Mouse (Mus musculus) erythroblast, embryonic 14.5 days (primary cell): ENCODE measurements at regions not wholly inside any gene's neighbourhood (a gene's known extent, or its start where the extent isn't known, plus 50 kb on each side); places are given as distances from the start of the nearest gene placed in this dataset.

Experiments used
- H3K27me3 ChIP-seq: 2 replicates; pipeline ENCODE4 v1.6.1; 2012; ENCODE audit warnings: inconsistent platforms; ENCODE audit not compliant: control insufficient read depth
- H3K36me3 ChIP-seq: 2 replicates; pipeline ENCODE4 v1.6.1; 2012; ENCODE audit warnings: mild to moderate bottlenecking, inconsistent platforms; ENCODE audit not compliant: control insufficient read depth
- H3K4me1 ChIP-seq: 2 replicates; pipeline ENCODE4 v1.6.1; 2012; ENCODE audit warnings: inconsistent platforms; ENCODE audit not compliant: control insufficient read depth
- H3K4me3 ChIP-seq: replicated peaks from 2 replicates; pipeline ENCODE3; 2012; ENCODE audit warnings: moderate library complexity, mild to moderate bottlenecking, inconsistent platforms
- H3K9me3 ChIP-seq: 2 replicates; pipeline ENCODE4 v1.6.1; 2012; ENCODE audit warnings: low read length, inconsistent platforms, mixed read lengths; ENCODE audit not compliant: control insufficient read depth
- GATA1 ChIP-seq: IDR thresholded peaks from 2 replicates; pipeline ENCODE4 v1.6.1; 2012; ENCODE audit warnings: low read length, inconsistent platforms, mixed read lengths
- TAL1 ChIP-seq: IDR thresholded peaks from 3 replicates; pipeline ENCODE4 v1.6.1; 2012; ENCODE audit warnings: low read length, inconsistent platforms, mixed read lengths

DNA sequence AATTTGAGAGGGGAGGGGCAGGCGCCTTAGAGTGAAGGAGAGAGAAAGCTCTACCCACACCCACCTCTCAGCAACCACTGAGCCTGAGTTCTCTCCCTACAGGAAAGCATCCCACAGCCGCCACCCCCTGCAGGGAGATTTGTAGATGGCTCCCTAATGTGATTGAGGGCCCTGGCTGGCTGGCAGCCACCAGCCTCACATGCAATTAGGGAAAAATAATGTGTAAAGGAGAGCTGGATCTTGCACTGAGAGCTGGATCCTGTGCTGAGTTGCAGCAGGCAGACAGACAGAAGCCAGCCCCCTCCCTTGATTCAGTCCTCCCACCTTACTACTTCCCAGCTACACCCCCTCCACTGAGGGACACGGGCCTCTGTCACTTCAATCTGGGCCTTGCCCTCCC lies 260.2 kb downstream of the Bcor start:
- H3K4me3 ChIP-seq: no peak overlapping the region
- no peaks in the 10 kb centered on the region for H3K9me3 ChIP-seq
- H3K27me3 ChIP-seq: no peaks in the 10 kb centered on the region
- H3K4me1 ChIP-seq: no peaks in the 10 kb centered on the region
- no peak for TF ChIP-seq GATA1
- TF ChIP-seq TAL1: no peak
- H3K36me3 ChIP-seq: no peaks in the 10 kb centered on the region

DNA sequence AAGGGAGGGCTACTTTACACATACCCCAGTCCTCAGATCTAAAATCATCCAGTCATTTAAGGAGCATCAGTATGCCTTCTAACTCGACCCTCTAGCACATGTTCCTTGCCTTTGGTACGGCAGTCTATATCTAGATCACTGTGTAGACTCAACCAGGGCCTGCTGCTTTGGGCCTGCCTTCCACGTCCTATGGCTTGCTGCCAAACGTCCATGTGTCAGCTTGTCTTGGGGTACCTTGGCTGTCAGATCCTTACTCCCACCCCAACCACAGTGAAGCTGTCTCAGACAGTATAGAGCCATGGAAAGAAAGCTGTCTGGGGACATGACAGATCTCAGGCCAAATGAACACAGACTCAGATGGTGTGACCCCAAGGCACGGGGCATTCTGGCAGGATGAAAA lies 258.4 kb downstream of the Bcor start:
- H3K27me3 ChIP-seq: no peaks in the 10 kb centered on the region
- H3K4me3 ChIP-seq: no peak overlapping the region
- H3K4me1 ChIP-seq: no peaks in the 10 kb centered on the region
- H3K9me3 ChIP-seq: no peaks in the 10 kb centered on the region
- TF ChIP-seq GATA1: no peak
- no peak for TF ChIP-seq TAL1
- H3K36me3 ChIP-seq: no peaks in the 10 kb centered on the region

DNA sequence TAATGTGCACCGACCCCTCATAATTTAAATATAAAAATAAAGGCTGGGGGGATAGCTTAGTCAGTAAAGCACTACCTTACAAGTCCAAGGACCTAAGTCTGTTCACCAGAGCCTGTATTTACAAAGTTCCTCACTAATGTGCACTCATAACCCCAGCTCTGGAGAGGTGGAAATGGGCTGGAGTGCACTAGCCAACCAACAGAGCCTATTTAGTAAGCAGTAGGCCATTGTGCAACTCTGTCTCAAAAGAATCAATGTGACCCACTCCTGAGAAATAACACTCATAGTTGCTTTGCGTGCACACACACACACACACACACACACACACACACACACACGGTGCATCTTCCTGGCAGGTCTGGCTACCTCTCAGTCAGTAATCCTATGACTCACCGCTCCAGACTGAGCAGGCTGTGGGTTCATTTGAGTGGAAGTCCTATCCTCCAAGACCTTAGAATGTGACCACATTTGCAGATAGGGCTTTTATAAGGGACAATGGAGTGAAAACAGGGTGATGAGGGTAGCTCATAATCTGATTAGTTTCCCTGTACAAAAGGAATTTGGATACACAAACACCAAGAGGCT lies 256.9 kb downstream of the Bcor start:
- no peak overlapping the region for H3K4me3 ChIP-seq
- H3K27me3 ChIP-seq: no peaks in the 10 kb centered on the region
- no peaks in the 10 kb centered on the region for H3K4me1 ChIP-seq
- no peaks in the 10 kb centered on the region for H3K9me3 ChIP-seq
- H3K36me3 ChIP-seq: no peaks in the 10 kb centered on the region
- TF ChIP-seq GATA1 (no peak), TAL1 (no peak)

DNA sequence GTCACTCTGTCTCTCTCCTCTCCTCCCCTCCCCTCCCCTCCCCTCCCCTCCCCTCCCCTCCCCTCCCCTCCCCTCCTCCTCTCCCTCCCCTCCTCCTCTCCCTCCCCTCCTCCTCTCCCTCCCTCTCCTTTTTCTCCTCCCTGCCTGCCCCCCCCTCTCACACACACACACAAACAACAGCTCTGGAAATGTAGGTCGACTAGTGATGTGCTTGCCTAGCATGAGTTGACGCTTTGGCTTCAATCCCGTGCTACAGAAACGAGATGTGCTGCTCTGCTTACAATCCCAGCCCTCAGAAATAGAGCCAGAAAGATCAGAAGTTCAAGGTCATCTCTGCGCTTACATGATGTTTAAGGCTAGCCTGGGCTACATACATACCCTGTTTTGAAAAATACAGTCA lies 254.9 kb downstream of the Bcor start:
- Histone ChIP-seq H3K4me3 (no peak overlapping the region), H3K36me3 (no peaks in the 10 kb centered on the region), H3K9me3 (no peaks in the 10 kb centered on the region), H3K27me3 (no peaks in the 10 kb centered on the region), H3K4me1 (no peaks in the 10 kb centered on the region)
- TF ChIP-seq TAL1 (no peak), GATA1 (no peak)

DNA sequence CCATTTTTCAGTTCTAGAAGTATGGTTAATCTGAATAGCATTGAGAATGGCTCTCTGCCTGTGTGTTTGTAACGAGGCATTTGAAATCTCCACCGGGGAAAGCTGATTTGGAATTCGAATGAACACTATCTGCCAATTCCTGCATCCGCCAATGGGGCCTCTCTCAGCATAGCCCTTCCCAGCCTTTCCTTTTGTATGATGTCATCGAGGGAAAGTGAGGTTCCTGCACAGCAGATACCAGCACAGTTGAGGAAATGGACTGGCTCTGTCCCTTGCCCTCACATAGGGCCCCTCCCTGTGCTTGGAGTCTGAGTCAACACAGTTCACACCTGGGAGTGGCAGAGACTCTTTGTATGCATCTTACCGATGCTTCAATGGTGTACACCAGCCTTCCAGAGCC lies 253.0 kb downstream of the Bcor start:
- Histone ChIP-seq H3K4me1 (no peaks in the 10 kb centered on the region), H3K36me3 (no peaks in the 10 kb centered on the region), H3K4me3 (no peak overlapping the region), H3K9me3 (no peaks in the 10 kb centered on the region), H3K27me3 (no peaks in the 10 kb centered on the region)
- TF ChIP-seq TAL1: no peak
- no peak for TF ChIP-seq GATA1

DNA sequence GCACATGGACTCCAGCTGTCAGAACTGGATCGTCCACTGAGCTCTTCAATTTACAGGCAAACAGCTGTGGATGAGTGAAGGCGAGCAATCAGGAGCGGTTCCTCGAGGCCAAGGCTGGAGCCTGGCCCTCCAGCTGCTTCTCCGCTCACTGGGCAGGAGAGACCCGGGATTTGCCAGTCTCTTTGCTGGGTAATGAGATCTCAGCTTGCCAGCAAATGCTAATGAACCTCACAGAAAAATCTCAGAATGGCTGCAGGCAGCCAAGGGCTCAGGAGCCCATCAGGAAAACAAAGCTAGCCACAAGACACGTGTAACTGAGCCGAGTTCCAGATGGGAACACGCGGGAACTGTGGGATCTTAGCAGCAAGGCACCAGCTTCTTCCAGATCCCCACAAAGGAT lies 244.2 kb downstream of the Bcor start:
- Histone ChIP-seq H3K4me1 (peaks cover 4% of the 10 kb centered on the region), H3K9me3 (no peaks in the 10 kb centered on the region), H3K36me3 (no peaks in the 10 kb centered on the region), H3K4me3 (no peak overlapping the region), H3K27me3 (no peaks in the 10 kb centered on the region)
- TF ChIP-seq TAL1 (no peak), GATA1 (no peak)

DNA sequence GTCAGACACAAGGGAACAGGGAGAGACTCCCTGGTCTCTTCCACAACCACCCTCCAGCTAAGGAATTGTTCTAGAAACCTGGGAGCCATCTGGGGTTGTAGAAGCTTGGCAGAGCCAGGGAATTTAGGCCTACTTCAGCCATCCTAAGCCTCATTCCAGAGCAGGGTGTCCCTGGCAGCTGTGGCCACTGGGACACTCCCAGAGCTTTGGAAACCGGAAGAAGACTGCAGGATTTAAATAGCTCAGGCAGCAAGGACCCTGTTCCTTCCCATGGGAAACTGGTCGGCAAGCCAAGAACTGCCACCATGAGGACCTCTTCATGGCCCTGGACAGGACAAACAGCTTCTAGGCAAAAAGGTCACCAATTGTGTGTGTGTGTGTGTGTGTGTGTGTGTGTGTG lies 239.9 kb downstream of the Bcor start:
- Histone ChIP-seq H3K4me1 (peaks cover 4% of the 10 kb centered on the region), H3K4me3 (no peak overlapping the region), H3K9me3 (no peaks in the 10 kb centered on the region), H3K27me3 (no peaks in the 10 kb centered on the region), H3K36me3 (no peaks in the 10 kb centered on the region)
- TF ChIP-seq TAL1 (no peak), GATA1 (no peak)

DNA sequence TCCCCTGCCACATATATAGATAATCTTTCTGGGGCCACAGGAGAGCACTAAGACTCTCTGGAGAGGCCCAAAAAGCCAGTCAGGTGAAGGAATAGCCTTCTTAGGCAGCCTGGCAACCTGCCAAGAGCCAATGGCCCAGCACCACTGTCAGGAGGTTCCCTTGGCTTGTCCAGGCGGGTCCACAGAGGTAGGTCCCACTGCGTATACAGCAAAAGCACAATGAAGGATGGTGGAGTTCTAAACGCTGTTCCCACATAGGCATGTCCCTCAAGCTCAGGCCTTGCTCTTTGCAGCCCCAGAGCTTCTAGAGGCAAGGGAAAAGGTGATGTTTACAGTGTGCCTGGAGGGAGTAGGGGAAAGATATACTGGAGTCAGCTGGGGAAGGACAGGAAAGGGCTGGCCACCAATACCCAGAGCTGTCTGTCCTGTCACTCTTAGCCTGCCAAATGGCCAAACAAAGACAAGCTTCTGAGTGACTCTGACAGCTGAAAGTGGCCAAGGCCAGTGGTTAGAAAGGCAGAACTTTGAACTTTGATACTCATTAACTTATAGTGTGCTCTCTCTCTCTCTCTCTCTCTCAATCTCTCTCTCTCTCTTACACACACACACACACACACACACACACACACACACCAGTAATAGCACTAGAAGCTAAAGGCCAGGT lies 235.4 kb downstream of the Bcor start:
- TF ChIP-seq TAL1 (no peak), GATA1 (no peak)
- H3K9me3 ChIP-seq: no peaks in the 10 kb centered on the region
- H3K27me3 ChIP-seq: no peaks in the 10 kb centered on the region
- H3K36me3 ChIP-seq: no peaks in the 10 kb centered on the region
- H3K4me1 ChIP-seq: no peaks in the 10 kb centered on the region
- no peak overlapping the region for H3K4me3 ChIP-seq

DNA sequence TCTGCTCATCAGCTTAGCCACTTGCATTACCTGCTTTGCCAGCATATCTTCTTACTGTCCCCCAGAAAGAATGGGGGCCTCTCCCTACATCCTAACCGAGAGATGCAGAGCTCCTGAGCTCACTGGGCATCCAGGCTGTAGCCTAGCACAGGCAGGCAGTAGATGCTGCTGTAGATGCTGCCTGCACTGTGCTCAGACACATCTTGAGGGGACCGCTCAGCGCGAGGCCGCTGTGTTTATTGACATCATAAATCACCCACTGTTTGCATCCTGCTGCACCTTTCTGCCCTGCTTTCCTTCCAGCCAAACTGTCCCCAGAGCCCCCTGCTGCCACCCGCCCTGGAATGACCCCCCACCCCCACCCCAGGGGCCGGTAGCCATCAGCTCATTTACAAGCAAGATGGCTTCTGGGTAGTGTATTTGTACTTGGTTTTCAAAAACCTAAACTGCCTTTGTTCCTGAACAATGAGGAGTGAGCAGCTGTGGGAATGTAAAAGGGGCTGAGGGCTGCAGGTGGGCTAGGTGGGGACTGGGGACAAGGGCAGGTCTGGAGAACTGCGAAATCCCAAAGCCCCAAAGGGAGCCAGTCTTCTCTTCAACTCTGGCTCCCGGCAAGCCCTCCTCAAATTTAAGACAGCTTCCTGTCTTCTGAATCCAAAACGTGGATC lies 233.2 kb downstream of the Bcor start:
- no peak overlapping the region for H3K4me3 ChIP-seq
- H3K9me3 ChIP-seq: no peaks in the 10 kb centered on the region
- TF ChIP-seq GATA1 (no peak), TAL1 (no peak)
- H3K36me3 ChIP-seq: no peaks in the 10 kb centered on the region
- H3K27me3 ChIP-seq: no peaks in the 10 kb centered on the region
- no peaks in the 10 kb centered on the region for H3K4me1 ChIP-seq

DNA sequence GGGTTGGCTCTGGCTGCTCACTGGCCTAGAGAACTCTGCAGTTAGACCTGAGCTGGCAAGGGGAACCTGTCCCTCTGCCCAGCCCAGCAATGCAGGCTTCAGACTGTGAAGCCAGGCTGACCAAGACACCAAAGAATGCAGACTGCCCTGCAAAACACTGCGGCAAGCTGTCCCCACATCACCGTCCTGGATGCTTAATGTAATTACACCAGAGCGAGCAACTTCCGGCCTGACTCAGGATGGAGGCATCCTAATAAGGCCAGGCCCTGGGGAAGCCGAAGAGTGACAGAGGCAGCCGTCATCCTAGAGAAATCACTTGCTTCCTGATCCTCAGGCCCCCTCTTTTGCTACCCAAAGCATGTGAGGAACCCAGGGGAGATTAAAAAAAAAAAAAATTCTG lies 230.7 kb downstream of the Bcor start:
- Histone ChIP-seq H3K4me1 (no peaks in the 10 kb centered on the region), H3K4me3 (no peak overlapping the region), H3K36me3 (no peaks in the 10 kb centered on the region), H3K27me3 (no peaks in the 10 kb centered on the region), H3K9me3 (no peaks in the 10 kb centered on the region)
- no peak for TF ChIP-seq TAL1
- TF ChIP-seq GATA1: no peak
